Mouse (Mus musculus): ENCODE data around the gene Apbb2.
A peak's percentile ranks its signal among the peaks of the same experiment; 100 is the strongest.

Apbb2 gene

GRCm38 (mm10) chr5:66344182-66344581 lies 274.4 kb downstream of the Apbb2 start:
- no peak for DNase-seq (ENCODE audit: low spot score in 2 of 2)

- DNase-seq (ENCODE audit: low spot score in 2 of 2) = no peak
Observed at GRCm38 (mm10) chr5:66342285-66342684, 276.3 kb downstream of the Apbb2 start.

- DNase-seq (ENCODE audit: low spot score in 2 of 2) = no peak
Observed at GRCm38 (mm10) chr5:66341848-66342247, 276.7 kb downstream of the Apbb2 start.

GRCm38 (mm10) chr5:66340356-66341102 lies 278.1 kb downstream of the Apbb2 start:
- DNase-seq (ENCODE audit: low spot score in 2 of 2) = no peak

DNA sequence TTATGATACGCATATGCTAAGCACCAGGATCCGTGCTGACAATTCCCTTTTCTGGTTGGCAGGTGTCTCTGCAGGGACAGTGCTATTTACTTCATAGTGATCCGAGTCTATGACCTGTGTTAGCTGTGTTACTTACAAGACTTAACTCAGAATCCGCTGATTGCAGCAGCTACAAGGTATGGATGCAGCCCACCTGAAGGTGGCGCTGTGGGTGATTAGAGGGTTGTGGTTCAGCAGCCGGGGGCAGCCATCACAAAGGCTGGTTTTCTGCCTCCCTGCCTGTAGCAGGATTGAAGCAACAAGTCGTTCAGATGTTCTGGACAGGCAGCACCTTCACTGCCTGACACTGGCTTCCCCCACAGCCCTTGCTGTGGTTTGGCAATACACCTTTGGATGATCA lies 280.0 kb downstream of the Apbb2 start:
- DNase-seq (ENCODE audit: low spot score in 2 of 2) = peak in 1 of 2 experiments; percentile 51

- peak; percentile 63 to 69 for DNase-seq (ENCODE audit: low spot score in 2 of 2)
Observed at GRCm38 (mm10) chr5:66337969-66338345, 280.6 kb downstream of the Apbb2 start.

DNA sequence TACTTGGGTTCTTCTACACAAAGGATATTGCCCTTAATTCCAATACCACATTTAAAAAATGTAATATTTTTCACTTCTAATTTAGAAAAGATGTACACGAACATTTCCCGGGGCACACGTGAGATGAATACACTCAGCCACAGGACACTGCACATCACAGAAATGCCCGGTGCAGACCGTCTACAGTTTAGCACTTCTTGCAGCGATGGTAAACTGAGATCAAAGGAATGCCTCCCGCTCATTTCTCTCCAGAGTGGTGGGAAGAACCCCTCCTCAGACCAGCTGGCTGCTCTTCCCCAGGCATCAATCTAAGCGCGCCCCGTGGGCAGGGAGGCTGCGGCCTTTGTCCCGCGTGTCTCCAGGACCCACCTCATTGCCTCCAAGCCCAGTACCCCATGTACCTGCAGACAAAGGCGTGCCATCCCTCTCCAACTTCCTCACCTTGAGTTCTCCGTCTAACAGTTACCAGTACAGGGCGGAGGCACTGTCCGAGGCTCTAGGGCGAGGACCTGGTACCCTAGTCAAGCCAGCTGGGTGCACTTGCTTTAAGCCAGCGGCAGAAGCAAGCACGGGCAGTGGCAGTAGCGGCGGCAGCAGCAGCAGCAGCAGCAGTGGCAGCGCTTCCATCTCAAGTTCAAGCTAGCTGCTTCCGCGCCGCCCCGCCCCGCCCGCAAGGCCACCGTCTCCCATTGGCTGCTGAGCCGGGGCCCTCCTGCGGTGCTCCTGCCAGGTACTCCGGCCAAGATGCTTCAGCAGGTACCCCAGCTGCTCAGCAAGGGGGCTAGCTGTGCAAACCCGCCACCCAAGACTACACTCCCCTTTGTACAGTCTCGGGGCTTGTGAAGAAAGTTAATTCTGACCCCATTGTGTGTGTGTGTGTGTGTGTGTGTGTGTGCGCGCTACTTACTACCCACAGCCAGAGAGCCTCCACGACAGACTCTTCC lies 281.3 kb downstream of the Apbb2 start:
- DNase-seq (ENCODE audit: low spot score in 2 of 2) = peak; percentile 55 to 64

DNA sequence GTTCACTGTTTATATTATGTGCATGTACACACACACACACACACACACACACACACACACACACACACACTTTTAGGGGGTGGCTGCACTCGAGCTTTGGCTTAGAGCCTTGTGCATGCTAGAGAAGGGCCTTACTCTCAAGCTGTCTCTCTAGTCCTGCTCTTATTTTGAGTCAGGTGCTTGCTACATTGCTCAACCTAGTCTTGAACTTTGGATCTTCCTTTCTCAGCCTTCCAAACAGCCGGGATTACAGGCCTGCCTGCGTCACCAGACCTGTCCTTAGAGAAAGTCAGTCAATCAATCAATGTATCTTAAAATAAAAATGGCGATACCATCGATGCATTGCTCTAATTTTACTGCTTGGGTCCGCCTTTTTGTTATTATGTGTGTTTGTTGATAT lies 287.8 kb downstream of the Apbb2 start:
- no peak for DNase-seq (ENCODE audit: low spot score in 2 of 2)

GRCm38 (mm10) chr5:66328766-66329165 lies 289.8 kb downstream of the Apbb2 start:
- no peak for DNase-seq (ENCODE audit: low spot score in 2 of 2)

DNA sequence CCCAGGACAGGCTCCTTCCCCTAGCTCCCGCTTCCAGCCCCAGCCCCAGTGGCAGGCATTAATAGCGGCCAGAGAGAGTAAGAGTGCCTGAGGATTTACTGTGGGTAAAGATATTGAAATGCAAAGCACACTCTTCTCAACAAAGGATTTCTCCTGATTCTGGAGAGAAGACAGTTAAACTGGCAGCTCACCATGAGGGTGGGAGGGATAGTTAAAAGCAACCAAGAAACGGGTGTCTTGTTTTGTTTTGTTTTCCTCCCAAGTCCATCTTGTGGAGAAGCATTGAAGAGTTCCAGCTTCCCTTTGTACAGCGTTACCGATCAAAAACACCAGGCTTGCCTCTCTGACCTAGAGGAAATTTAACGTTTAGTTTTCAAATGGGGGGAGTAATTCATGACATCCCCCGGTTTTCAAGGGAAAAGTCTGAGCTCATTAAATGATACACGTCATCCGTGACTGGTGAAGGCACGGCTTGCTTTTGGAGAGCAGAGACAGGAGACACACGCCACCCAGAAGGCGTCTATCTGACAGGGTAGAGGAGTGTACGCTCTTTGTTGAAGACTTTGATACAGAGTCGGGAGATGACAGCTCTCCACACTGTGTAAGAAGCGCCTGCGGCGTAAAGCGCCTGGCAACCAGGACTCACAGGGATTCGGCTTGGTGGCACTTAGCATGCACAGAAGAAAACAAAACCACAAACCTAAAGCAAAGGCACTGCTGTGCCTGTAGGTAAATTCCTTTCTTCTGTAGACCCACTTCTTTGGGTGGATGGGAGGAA lies 290.4 kb downstream of the Apbb2 start:
- DNase-seq (ENCODE audit: low spot score in 2 of 2) = peak in 1 of 2 experiments; percentile 47

GRCm38 (mm10) chr5:66326395-66326794 lies 292.2 kb downstream of the Apbb2 start:
- no peak for DNase-seq (ENCODE audit: low spot score in 2 of 2)

DNA sequence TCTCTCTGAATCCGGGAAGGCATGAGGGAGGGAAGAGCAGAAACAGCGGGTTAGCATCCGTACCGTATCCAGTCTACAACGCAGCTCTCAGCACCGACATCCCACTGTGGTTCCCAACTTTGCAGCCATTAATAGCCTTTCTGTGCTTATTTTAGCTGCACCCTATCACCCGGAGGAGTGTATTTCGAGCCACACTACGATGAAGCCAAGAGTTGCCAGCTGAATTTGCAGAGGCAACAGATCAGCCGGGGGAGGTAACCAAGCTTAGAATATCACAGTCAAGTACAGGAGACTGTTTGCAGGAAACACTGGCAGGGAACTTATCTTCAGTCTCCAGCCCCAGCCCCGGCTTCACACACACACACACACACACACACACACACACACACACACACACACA lies 295.0 kb downstream of the Apbb2 start:
- DNase-seq (ENCODE audit: low spot score in 2 of 2) = peak; percentile 77 to 90

GRCm38 (mm10) chr5:66323131-66323530 lies 295.5 kb downstream of the Apbb2 start:
- no peak for DNase-seq (ENCODE audit: low spot score in 2 of 2)

DNA sequence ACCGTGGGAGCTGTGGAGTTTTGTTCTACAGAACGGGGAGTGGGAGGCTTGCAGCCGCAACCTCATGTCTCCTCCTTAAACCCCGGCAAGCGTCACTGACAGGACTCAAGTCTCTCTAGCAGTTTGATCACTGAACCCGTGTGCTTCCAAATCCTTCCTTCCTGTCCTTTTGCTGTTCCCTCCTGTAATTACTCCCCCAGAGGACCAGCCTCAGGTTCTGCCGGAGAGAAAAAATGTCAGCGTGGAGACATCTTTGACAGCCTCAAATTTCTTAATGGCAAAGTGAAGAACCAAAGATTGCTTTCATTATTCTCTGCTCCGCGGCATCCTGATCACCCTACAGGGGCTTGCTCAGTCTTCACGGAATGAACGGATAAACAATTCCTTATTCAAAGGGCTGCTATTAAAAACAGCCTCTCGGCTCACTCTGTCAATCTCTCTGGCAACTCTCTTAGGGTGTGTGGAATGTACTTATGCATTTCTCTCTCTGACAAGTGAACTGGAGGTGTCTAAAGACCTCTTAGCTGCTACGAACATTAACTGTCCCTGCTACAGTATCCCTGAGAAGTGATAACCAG lies 298.7 kb downstream of the Apbb2 start:
- no peak for DNase-seq (ENCODE audit: low spot score in 2 of 2)

DNA sequence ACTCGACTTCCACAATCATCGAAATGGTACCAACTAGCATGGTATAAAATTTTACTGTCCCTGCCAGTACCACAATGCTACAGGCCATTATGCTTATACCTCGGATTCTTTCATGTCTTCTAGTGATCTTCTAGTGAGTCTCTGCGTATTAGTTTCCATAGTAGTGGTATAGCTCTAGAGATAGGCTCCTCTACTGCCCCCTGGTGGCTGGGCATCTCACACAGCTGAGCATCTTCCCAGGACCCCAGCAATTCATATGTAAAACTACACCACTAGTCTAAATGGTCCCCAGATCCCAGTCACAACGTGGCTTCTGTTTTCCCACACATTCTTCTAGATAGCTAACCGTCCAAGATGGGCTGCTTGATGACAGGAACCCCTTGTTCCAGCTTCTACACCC lies 299.2 kb downstream of the Apbb2 start:
- peak; percentile 59 to 69 for DNase-seq (ENCODE audit: low spot score in 2 of 2)

DNA sequence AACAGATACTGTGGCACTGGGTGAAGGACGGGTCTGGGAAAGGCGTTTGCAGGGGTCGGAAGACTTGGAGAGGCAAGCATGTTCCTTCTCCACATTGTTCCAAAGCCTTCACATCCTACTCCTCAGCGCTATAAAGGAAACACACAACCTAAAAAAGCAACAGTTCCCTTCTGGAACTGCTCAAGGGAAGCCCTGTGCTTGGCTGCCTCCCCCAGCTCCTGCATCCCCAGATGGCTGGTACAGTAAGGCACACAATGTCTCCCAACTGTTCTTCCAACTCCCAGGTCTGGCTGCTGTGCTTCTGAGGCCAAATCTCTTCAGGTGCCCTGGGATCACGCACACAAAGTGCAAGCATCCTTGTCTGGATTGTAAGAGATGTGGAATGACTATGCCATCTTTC lies 302.8 kb downstream of the Apbb2 start:
- peak; percentile 67 to 76 for DNase-seq (ENCODE audit: low spot score in 2 of 2)

GRCm38 (mm10) chr5:66310806-66311205 lies 307.8 kb downstream of the Apbb2 start:
- DNase-seq (ENCODE audit: low spot score in 2 of 2) = no peak

DNA sequence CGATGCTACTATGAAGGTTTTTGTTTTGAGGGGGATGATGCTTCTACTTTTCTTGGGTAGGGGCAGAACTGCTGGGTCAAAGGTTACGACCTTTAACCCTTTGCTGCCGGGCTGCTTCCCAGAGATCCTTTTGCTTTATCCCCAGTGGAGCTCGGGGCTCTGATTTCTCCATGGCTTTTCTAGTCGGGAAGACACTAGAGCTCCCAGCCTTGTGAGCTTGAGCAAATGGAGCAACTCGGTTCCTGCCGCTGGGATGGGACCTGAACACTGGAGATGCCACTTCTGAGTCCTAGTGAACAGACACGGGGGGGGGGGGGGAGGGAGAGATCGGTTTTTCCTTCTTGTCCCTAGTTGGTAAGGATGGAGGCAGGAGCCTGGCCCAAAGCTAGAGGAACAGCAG lies 308.3 kb downstream of the Apbb2 start:
- no peak for DNase-seq (ENCODE audit: low spot score in 2 of 2)

DNA sequence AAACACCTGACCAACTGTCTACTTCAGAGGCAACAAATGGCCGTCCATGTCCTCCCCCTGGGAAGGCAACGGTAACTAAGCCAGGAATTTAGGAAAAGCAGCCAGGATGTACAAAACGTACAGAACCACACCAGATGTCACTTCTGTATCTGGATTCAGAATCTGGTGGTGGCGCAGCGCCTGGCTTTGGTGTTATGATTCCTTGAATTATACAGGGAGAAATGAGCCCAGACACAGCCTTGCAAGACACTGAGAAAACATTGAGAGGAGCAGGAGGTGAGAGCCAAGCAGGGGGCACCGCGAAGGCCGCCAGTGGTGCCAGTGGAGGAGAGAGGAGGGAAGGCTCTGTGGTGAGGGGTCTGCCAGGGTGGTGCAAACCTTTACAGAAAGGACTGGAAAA lies 313.1 kb downstream of the Apbb2 start:
- peak; percentile 65 to 76 for DNase-seq (ENCODE audit: low spot score in 2 of 2)

GRCm38 (mm10) chr5:66304300-66305067 lies 314.1 kb downstream of the Apbb2 start:
- no peak for DNase-seq (ENCODE audit: low spot score in 2 of 2)

DNA sequence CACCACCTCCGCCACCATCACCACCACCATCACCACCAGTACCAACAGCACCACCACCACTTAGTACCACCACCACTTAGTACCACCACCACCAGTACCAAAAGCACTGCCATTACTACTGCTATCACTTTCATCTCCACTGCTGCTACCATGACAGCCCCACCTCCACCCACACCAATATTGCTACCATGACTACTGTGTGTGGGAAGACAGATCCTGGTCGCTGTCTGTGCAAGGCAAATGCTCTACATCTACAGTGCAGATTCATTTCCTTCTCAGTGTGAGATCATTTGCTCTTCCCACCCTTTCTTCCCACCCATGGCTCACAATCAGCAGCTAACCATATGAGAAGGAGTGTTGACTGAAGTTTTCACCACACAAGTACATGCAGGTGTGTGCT lies 315.7 kb downstream of the Apbb2 start:
- DNase-seq (ENCODE audit: low spot score in 2 of 2) = peak in 1 of 2 experiments; percentile 73

Data from right cerebral cortex, postnatal 10 days (tissue).